Mouse (Mus musculus) hindbrain, embryonic 10.5 days (tissue): ENCODE measurements around the gene Cmas. TPM values are rescaled to one million over a fixed set of nuclear protein-coding genes. Genes with fewer than 3 reads are reported as not detected.

Source experiments
- DNase-seq: peaks from one replicate; pipeline ENCODE4 v3.0.0-alpha.2; 2017; ENCODE audit warnings: low spot score
- H3K27ac ChIP-seq: fragments of 300-500 bp; sonication (generic); 2 replicates; pipeline ENCODE4 v1.5.1; 2016; ENCODE audit warnings: mild to moderate bottlenecking, moderate library complexity
- H3K27me3 ChIP-seq: fragments of 300-500 bp; sonication (generic); 2 replicates; pipeline ENCODE4 v1.6.1; 2016; ENCODE audit warnings: mild to moderate bottlenecking; ENCODE audit not compliant: poor library complexity, insufficient read depth, severe bottlenecking
- H3K36me3 ChIP-seq: fragments of 300-500 bp; sonication (generic); 2 replicates; pipeline ENCODE4 v1.6.1; 2016; ENCODE audit warnings: mild to moderate bottlenecking, moderate library complexity
- H3K4me1 ChIP-seq: fragments of 300-500 bp; sonication (generic); replicated peaks from 2 replicates; pipeline ENCODE4 v1.6.1; 2016; ENCODE audit warnings: mild to moderate bottlenecking
- H3K4me3 ChIP-seq: fragments of 300-500 bp; sonication (generic); 2 replicates; pipeline ENCODE4 v1.5.1; 2016; ENCODE audit warnings: mild to moderate bottlenecking, moderate library complexity
- H3K9me3 ChIP-seq: fragments of 300-500 bp; sonication (generic); 2 replicates; pipeline ENCODE4 v1.6.1; 2016; ENCODE audit warnings: mild to moderate bottlenecking, moderate library complexity
- WGBS: fragments of 180-500 bp; shearing (Covaris S2); methylation state at CpG from one replicate; pipeline ENCODE4 v1.1.7; 2016; 5-methylcytosine and 5-hydroxymethylcytosine counted together
- polyA plus RNA-seq: library from polyadenylated mRNA; unstranded; fragments of >200 nt; fragmentation: Nextera tagmentation; extraction: Ambion mirVana; gene quantifications from 2 replicates; pipeline ENCODE4 v1.2.1, GENCODE M21; 2016

The Cmas gene
- polyA plus RNA-seq, 1 experiment from 2014 or later: 97.0 TPM

- H3K27ac ChIP-seq: 0 out of 2 replicates have a peak overlapping the region, but pooled peaks have one; percentile 5
- DNase-seq: no peak
- 0 out of 2 replicates have a peak, but pooled peaks cover 5% of the 10 kb centered on the region for H3K27me3 ChIP-seq
- H3K9me3 ChIP-seq: no peaks in the 10 kb centered on the region
- no peak overlapping the region for H3K4me3 ChIP-seq
- WGBS: 85% methylated on average over 5 of the region's 5 CpGs
- H3K36me3 ChIP-seq: no peaks in the 10 kb centered on the region
- peaks cover 36% of the 10 kb centered on the region for H3K4me1 ChIP-seq
Measured at GRCm38 (mm10) chr6:142801687-142802086, 45.2 kb downstream of the Cmas start.

DNA sequence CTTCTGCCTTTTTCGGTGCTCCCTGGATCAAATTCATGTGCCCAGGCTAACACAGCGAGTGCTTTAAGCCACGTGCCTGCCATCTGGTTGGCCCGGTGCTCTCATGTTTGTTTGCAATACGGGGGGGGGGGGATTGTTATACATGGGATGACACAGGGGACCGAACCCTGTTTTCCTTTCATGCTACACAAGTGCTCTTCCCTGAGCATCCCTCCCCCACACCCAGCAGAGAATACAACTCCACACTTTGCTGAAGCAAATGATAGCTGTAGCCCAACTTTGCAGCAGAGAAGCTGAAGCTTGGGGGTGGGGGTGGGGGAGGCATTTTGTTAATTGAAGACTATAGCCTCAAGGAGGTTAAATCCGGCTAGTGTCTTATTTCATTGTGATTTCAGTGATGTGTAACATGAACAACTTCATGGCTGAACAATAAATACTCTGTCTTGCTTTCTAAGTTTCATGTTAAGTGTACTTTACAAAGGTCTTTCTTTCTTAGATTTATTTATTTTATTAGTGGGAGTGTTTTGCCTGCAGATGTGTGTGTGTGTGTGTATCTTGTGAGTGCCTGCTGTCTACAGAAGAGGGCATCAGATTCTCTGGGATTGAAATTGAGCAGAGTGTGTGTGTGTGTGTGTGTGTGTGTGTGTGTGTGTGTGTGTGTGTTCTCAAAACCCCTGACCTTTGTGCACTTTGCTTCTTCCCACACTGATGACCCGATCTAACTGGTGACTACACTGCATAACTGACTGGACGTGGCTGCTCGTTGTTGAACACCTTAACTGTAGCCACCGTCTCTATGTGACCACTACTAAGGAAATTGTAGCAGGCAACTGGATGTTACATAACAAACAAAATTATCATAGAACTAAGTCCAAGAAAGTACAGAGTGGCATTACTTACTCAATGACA, 46.4 kb downstream of the Cmas start:
- no peak overlapping the region for H3K4me3 ChIP-seq
- no peaks in the 10 kb centered on the region for H3K36me3 ChIP-seq
- 0 out of 2 replicates have a peak, but pooled peaks cover 5% of the 10 kb centered on the region for H3K27me3 ChIP-seq
- H3K27ac ChIP-seq: no peak overlapping the region
- H3K4me1 ChIP-seq: peaks cover 34% of the 10 kb centered on the region
- no peaks in the 10 kb centered on the region for H3K9me3 ChIP-seq
- 53% methylated on average over 11 of the region's 11 CpGs for WGBS
- peak; percentile 18 for DNase-seq

DNA sequence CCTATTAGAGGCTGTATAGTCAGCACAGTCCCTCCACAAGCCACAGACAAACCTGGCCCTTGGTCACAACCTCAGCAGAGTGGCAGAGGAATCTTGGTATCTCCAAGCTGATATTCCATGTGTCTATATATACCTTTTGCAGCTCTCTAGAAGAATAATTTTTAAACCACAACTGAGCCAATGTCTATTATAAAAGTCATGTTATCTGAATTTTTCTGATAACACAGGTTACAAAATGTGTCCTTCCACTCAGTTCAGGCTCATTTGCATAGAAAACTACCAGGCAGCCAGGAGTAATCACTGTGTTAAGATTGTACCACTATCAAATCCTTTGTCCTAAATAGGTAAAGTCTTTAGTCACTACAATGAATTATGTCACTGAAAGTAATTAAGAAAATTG, 47.9 kb downstream of the Cmas start, which contains the start of gene Sult6b2:
Sult6b2 (minus strand) TSS at position 101 of the 400 bp plus-strand sequence.
- Histone ChIP-seq H3K36me3 (no peaks in the 10 kb centered on the region), H3K4me3 (no peak within 1 kb of the TSS), H3K27ac (no peak within 1 kb of the TSS), H3K27me3 (0 out of 2 replicates have a peak, but pooled peaks cover 5% of the 10 kb centered on the region), H3K4me1 (peaks cover 23% of the 10 kb centered on the region), H3K9me3 (no peaks in the 10 kb centered on the region)
- DNase-seq: no peak

GRCm38 (mm10) chr6:142806326-142806725, 49.8 kb downstream of the Cmas start:
- Histone ChIP-seq H3K27me3 (0 out of 2 replicates have a peak, but pooled peaks cover 2% of the 10 kb centered on the region), H3K36me3 (no peaks in the 10 kb centered on the region), H3K9me3 (no peaks in the 10 kb centered on the region), H3K4me3 (no peak overlapping the region), H3K27ac (no peak overlapping the region), H3K4me1 (peaks cover 25% of the 10 kb centered on the region)
- WGBS: 89% methylated on average over 4 of the region's 4 CpGs
- DNase-seq: no peak

GRCm38 (mm10) chr6:142809373-142810098, 53.0 kb downstream of the Cmas start:
- peaks cover 20% of the 10 kb centered on the region for H3K4me1 ChIP-seq
- H3K27me3 ChIP-seq: no peaks in the 10 kb centered on the region
- no peak overlapping the region for H3K4me3 ChIP-seq
- H3K9me3 ChIP-seq: no peaks in the 10 kb centered on the region
- H3K27ac ChIP-seq: no peak overlapping the region
- H3K36me3 ChIP-seq: no peaks in the 10 kb centered on the region
- 55% methylated on average over 6 of the region's 6 CpGs for WGBS
- DNase-seq: no peak

- Histone ChIP-seq H3K9me3 (no peaks in the 10 kb centered on the region), H3K27ac (no peak overlapping the region), H3K4me3 (no peak overlapping the region), H3K27me3 (no peaks in the 10 kb centered on the region), H3K36me3 (no peaks in the 10 kb centered on the region), H3K4me1 (peaks cover 23% of the 10 kb centered on the region)
- WGBS: 69% methylated on average over 6 of the region's 6 CpGs
- no peak for DNase-seq
Measured at GRCm38 (mm10) chr6:142810239-142810638, 53.8 kb downstream of the Cmas start.

GRCm38 (mm10) chr6:142812969-142813368, 56.5 kb downstream of the Cmas start:
- no peaks in the 10 kb centered on the region for H3K36me3 ChIP-seq
- H3K9me3 ChIP-seq: no peaks in the 10 kb centered on the region
- no peak for DNase-seq
- 49% methylated on average over 5 of the region's 5 CpGs for WGBS
- peaks cover 23% of the 10 kb centered on the region for H3K4me1 ChIP-seq
- H3K27me3 ChIP-seq: no peaks in the 10 kb centered on the region
- no peak overlapping the region for H3K4me3 ChIP-seq
- H3K27ac ChIP-seq: peak overlapping the region; percentile 66

DNA sequence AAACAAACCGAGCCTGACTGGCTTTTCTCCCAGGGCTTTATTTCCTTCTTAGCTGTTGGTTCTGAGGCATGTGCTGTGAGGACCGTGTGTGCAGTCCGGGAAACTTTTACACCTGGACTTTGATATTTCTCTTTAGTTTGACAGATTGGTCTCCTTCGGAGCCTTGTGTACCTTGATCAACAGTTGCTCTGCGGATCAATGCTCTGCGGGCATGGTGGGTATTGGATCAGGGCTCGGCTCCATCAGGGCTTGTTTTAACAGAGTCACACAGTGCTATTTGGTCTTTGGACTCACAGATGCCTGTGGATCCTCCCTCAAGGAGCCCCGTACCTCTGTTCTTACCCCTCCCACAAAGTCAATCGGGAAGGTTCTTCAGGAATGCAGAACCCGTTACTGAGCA, 57.5 kb downstream of the Cmas start:
- no peaks in the 10 kb centered on the region for H3K27me3 ChIP-seq
- H3K27ac ChIP-seq: peak overlapping the region; percentile 84
- H3K9me3 ChIP-seq: no peaks in the 10 kb centered on the region
- no peak for DNase-seq
- 65% methylated on average over 10 of the region's 10 CpGs for WGBS
- H3K36me3 ChIP-seq: no peaks in the 10 kb centered on the region
- H3K4me3 ChIP-seq: peak overlapping the region; percentile 49
- H3K4me1 ChIP-seq: peaks cover 23% of the 10 kb centered on the region

GRCm38 (mm10) chr6:142814495-142814921, 58.0 kb downstream of the Cmas start:
- peak overlapping the region; percentile 84 for H3K27ac ChIP-seq
- H3K36me3 ChIP-seq: no peaks in the 10 kb centered on the region
- H3K9me3 ChIP-seq: no peaks in the 10 kb centered on the region

GRCm38 (mm10) chr6:142815513-142815912, 59.0 kb downstream of the Cmas start:
- no peak for DNase-seq
- Histone ChIP-seq H3K9me3 (no peaks in the 10 kb centered on the region), H3K36me3 (no peaks in the 10 kb centered on the region), H3K27ac (no peak overlapping the region), H3K4me1 (peaks cover 18% of the 10 kb centered on the region), H3K4me3 (no peak overlapping the region), H3K27me3 (no peaks in the 10 kb centered on the region)
- WGBS: 80% methylated on average over 3 of the region's 3 CpGs

More at GRCm38 (mm10) chr6:142814495-142814921, 58.0 kb downstream of the Cmas start:
- peak; percentile 88 for DNase-seq
- WGBS: 7% methylated on average over 15 of the region's 15 CpGs
- Histone ChIP-seq H3K4me3 (peak overlapping the region; percentile 49), H3K27me3 (no peaks in the 10 kb centered on the region), H3K4me1 (peaks cover 21% of the 10 kb centered on the region)

DNA sequence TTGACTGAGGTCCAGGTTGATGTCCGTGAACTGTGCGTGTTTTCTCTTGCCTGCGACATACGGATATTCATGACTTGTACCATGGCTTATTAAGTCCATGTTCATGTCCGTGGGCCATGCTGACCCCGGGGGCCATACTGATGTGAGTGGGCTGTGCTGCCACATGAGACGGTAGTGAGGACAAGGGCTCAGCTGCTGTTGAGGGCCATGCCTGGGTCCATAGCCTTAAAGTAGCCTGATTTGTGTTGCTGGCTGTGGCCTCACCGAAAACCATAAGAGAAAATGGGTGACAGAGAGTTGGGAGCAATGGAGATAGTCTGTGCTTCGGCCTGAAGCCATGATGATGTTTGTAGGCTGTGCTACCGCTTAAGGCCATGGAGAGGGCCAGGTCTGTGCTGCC, 61.8 kb downstream of the Cmas start:
- 95% methylated on average over 10 of the region's 10 CpGs for WGBS

DNA sequence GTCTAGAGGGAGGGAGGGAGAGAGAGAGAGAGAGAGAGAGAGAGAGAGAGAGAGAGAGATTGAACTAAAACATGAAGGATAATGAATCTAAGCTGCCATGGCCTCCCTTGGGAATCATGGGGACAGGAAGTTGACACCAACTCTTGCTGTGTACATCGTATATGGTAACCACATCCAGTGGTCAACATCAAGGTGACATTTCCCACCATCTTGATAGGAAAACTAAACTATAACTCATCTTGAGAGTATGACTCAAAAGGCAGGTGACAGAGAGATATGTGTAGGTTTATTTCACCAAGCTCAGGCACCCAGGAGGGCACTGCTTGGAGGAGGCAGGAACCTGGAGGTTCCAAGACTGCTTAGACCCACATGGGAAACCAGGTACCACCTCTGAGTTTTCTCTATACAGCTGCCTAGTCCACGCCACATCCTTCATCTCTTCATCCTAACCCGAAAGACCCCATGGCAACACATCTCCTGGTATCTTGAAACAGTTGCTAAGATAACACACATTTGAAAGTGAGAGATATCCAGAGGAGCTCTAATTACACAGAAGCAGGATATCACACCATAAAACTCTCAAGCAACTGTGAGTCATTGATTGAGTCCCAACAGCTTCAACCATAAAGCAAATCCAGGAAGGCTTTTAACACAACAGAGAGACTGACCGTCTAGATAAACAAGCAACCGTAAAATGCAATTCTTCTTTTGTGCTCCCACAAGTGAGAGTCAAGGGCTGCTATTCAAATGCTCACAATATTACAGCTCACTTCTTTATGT, 66.7 kb downstream of the Cmas start:
- H3K9me3 ChIP-seq: no peaks in the 10 kb centered on the region
- H3K27me3 ChIP-seq: no peaks in the 10 kb centered on the region
- H3K4me3 ChIP-seq: no peak overlapping the region
- H3K4me1 ChIP-seq: no peaks in the 10 kb centered on the region
- WGBS: 89% methylated on average over 5 of the region's 5 CpGs
- H3K27ac ChIP-seq: no peak overlapping the region
- no peak for DNase-seq
- no peaks in the 10 kb centered on the region for H3K36me3 ChIP-seq

More for the DNA sequence above, 61.8 kb downstream of the Cmas start:
- H3K36me3 ChIP-seq: no peaks in the 10 kb centered on the region
- H3K9me3 ChIP-seq: no peaks in the 10 kb centered on the region
- no peaks in the 10 kb centered on the region for H3K27me3 ChIP-seq
- no peak overlapping the region for H3K27ac ChIP-seq
- no peak for DNase-seq
- H3K4me1 ChIP-seq: peaks cover 12% of the 10 kb centered on the region; the same call in 1 of the 2 replicates
- H3K4me3 ChIP-seq: no peak overlapping the region
